Mouse (Mus musculus): ENCODE results near the gene Tspear. TPM values are rescaled to one million over a fixed set of nuclear protein-coding genes. Genes with fewer than 3 reads are reported as not detected.

The Tspear gene
- polyA plus RNA-seq, 1 experiment from 2014 or later: 0.27 TPM

GRCm38 (mm10) chr10:77852559-77852958 is 166.2 kb downstream of the Tspear start, which contains the start of gene Gm10318:
Gene Gm10318 (plus strand): TSS chr10:77852859.

DNA sequence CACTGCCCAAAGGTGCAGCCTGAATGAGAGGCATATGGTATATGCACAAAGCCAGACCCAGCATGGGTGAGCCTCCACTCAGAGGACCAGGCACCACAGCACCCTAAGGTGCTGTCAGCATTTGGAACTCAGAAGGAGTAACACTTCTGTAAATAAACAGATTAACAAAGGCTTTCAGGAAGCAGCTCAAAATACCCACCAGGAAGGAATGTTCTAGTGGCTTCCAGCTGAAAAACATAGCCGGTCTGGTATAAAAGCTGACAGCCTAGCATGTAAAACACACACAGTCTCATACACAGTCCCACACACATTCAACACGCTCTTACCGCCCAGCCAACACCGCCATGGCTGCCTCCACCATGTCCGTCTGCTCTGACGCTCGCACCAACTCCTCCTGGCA is 175.3 kb downstream of the Tspear start, which contains the start of gene Gm3285:
Gene Gm3285, plus strand, starts transcription at position 301 of the 400 bp plus-strand sequence.

DNA sequence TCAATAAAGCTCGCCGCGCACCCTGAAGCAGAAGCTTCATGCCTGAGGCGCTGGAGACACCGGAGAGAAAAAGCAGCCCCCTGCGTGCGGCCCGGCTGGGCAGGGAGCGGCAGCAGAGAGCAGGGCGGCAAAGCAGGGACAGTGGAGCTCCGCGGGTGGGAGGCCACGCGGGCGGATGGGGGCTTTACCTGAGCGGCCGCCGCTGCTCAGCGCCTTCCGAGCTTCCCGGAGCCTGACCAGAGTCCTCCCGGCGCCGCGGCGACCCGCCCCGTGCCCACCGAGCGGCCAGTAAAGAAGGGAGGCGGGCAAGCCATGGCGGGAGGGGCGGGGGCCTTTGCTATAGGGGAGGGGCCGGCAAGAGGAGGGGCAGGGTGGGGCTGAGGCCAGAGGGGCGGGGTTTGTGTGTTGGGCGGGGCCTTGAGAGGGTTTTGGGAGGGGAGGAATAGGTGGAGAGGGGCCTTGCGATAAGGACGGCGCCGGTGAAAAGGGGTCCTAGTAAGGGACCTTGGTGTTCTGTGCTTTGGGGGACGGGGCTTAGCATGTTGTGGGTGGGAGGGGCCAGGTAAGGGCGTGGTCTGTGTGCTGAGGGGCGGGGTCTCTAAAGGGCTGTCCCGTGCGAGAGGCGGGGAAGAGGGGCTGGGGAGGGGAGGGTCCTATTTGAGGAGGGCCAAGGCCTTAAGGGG is 216.0 kb downstream of the Tspear start, which contains the start of gene Lrrc3:
Gene Lrrc3, minus strand, starts transcription at position 326 of the 683 bp plus-strand sequence.

Other genes with a start within 250 kb of the Tspear start
- 18.3 TPM for gene Fam207a, start 170.8 kb upstream of the Tspear start, polyA plus RNA-seq (2014; fragmentation: Illumina TruSeq; extraction: RNeasy Lipid Tissue Mini Kit (QIAGEN cat#74804); ENCODE audit: low read depth, low replicate concordance)
- gene Itgb2, start 156.3 kb upstream of the Tspear start, polyA plus RNA-seq (2014; fragmentation: Illumina TruSeq; extraction: RNeasy Lipid Tissue Mini Kit (QIAGEN cat#74804); ENCODE audit: low read depth, low replicate concordance): 21.2 TPM
- 176 TPM for gene Pttg1ip, start 104.8 kb upstream of the Tspear start, polyA plus RNA-seq (2014; fragmentation: Illumina TruSeq; extraction: RNeasy Lipid Tissue Mini Kit (QIAGEN cat#74804); ENCODE audit: low read depth, low replicate concordance)
- gene Sumo3, start 80.5 kb upstream of the Tspear start, polyA plus RNA-seq (2014; fragmentation: Illumina TruSeq; extraction: RNeasy Lipid Tissue Mini Kit (QIAGEN cat#74804); ENCODE audit: low read depth, low replicate concordance): 138 TPM
- 3.7 TPM for gene Gm49325, start 80.4 kb upstream of the Tspear start, polyA plus RNA-seq (2014; fragmentation: Illumina TruSeq; extraction: RNeasy Lipid Tissue Mini Kit (QIAGEN cat#74804); ENCODE audit: low read depth, low replicate concordance)
- gene Ube2g2, start 64.3 kb upstream of the Tspear start, polyA plus RNA-seq (2014; fragmentation: Illumina TruSeq; extraction: RNeasy Lipid Tissue Mini Kit (QIAGEN cat#74804); ENCODE audit: low read depth, low replicate concordance): 41.8 TPM
- not detected for gene Gm19402, start 4.2 kb downstream of the Tspear start, polyA plus RNA-seq (2014; fragmentation: Illumina TruSeq; extraction: RNeasy Lipid Tissue Mini Kit (QIAGEN cat#74804); ENCODE audit: low read depth, low replicate concordance)
- gene Gm9508, start 10.7 kb downstream of the Tspear start, polyA plus RNA-seq (2014; fragmentation: Illumina TruSeq; extraction: RNeasy Lipid Tissue Mini Kit (QIAGEN cat#74804); ENCODE audit: low read depth, low replicate concordance): not detected
- not detected for gene Gm10272, start 20.1 kb downstream of the Tspear start, polyA plus RNA-seq (2014; fragmentation: Illumina TruSeq; extraction: RNeasy Lipid Tissue Mini Kit (QIAGEN cat#74804); ENCODE audit: low read depth, low replicate concordance)
- gene Gm10024, start 24.9 kb downstream of the Tspear start, polyA plus RNA-seq (2014; fragmentation: Illumina TruSeq; extraction: RNeasy Lipid Tissue Mini Kit (QIAGEN cat#74804); ENCODE audit: low read depth, low replicate concordance): not detected
- not detected for gene Gm10142, start 29.2 kb downstream of the Tspear start, polyA plus RNA-seq (2014; fragmentation: Illumina TruSeq; extraction: RNeasy Lipid Tissue Mini Kit (QIAGEN cat#74804); ENCODE audit: low read depth, low replicate concordance)
- gene Krtap12-1, start 34.0 kb downstream of the Tspear start, polyA plus RNA-seq (2014; fragmentation: Illumina TruSeq; extraction: RNeasy Lipid Tissue Mini Kit (QIAGEN cat#74804); ENCODE audit: low read depth, low replicate concordance): not detected
- not detected for gene Gm10100, start 39.9 kb downstream of the Tspear start, polyA plus RNA-seq (2014; fragmentation: Illumina TruSeq; extraction: RNeasy Lipid Tissue Mini Kit (QIAGEN cat#74804); ENCODE audit: low read depth, low replicate concordance)
- gene Gm18596, start 56.1 kb downstream of the Tspear start, polyA plus RNA-seq (2014; fragmentation: Illumina TruSeq; extraction: RNeasy Lipid Tissue Mini Kit (QIAGEN cat#74804); ENCODE audit: low read depth, low replicate concordance): not detected
- gene Gm9736, start 64.8 kb downstream of the Tspear start, polyA plus RNA-seq (2014; fragmentation: Illumina TruSeq; extraction: RNeasy Lipid Tissue Mini Kit (QIAGEN cat#74804); ENCODE audit: low read depth, low replicate concordance): not detected
- gene Gm3233, start 73.1 kb downstream of the Tspear start, polyA plus RNA-seq (2014; fragmentation: Illumina TruSeq; extraction: RNeasy Lipid Tissue Mini Kit (QIAGEN cat#74804); ENCODE audit: low read depth, low replicate concordance): not detected
- gene Gm3238, start 84.8 kb downstream of the Tspear start, polyA plus RNA-seq (2014; fragmentation: Illumina TruSeq; extraction: RNeasy Lipid Tissue Mini Kit (QIAGEN cat#74804); ENCODE audit: low read depth, low replicate concordance): not detected
- gene Gm7138, start 90.4 kb downstream of the Tspear start, polyA plus RNA-seq (2014; fragmentation: Illumina TruSeq; extraction: RNeasy Lipid Tissue Mini Kit (QIAGEN cat#74804); ENCODE audit: low read depth, low replicate concordance): not detected
- not detected for gene Gm3250, start 96.0 kb downstream of the Tspear start, polyA plus RNA-seq (2014; fragmentation: Illumina TruSeq; extraction: RNeasy Lipid Tissue Mini Kit (QIAGEN cat#74804); ENCODE audit: low read depth, low replicate concordance)
- gene Gm7137, start 101.6 kb downstream of the Tspear start, polyA plus RNA-seq (2014; fragmentation: Illumina TruSeq; extraction: RNeasy Lipid Tissue Mini Kit (QIAGEN cat#74804); ENCODE audit: low read depth, low replicate concordance): not detected
- not detected for gene Gm9639, start 108.5 kb downstream of the Tspear start, polyA plus RNA-seq (2014; fragmentation: Illumina TruSeq; extraction: RNeasy Lipid Tissue Mini Kit (QIAGEN cat#74804); ENCODE audit: low read depth, low replicate concordance)
- not detected for gene Gm19668, start 112.6 kb downstream of the Tspear start, polyA plus RNA-seq (2014; fragmentation: Illumina TruSeq; extraction: RNeasy Lipid Tissue Mini Kit (QIAGEN cat#74804); ENCODE audit: low read depth, low replicate concordance)
- not detected for gene Gm9507, start 125.3 kb downstream of the Tspear start, polyA plus RNA-seq (2014; fragmentation: Illumina TruSeq; extraction: RNeasy Lipid Tissue Mini Kit (QIAGEN cat#74804); ENCODE audit: low read depth, low replicate concordance)
- not detected for gene Gm2696, start 128.1 kb downstream of the Tspear start, polyA plus RNA-seq (2014; fragmentation: Illumina TruSeq; extraction: RNeasy Lipid Tissue Mini Kit (QIAGEN cat#74804); ENCODE audit: low read depth, low replicate concordance)
- not detected for gene Krtap10-4, start 140.5 kb downstream of the Tspear start, polyA plus RNA-seq (2014; fragmentation: Illumina TruSeq; extraction: RNeasy Lipid Tissue Mini Kit (QIAGEN cat#74804); ENCODE audit: low read depth, low replicate concordance)
- gene Krtap10-10, start 149.4 kb downstream of the Tspear start, polyA plus RNA-seq (2014; fragmentation: Illumina TruSeq; extraction: RNeasy Lipid Tissue Mini Kit (QIAGEN cat#74804); ENCODE audit: low read depth, low replicate concordance): not detected
- gene Gm36176, start 160.2 kb downstream of the Tspear start, polyA plus RNA-seq (2014; fragmentation: Illumina TruSeq; extraction: RNeasy Lipid Tissue Mini Kit (QIAGEN cat#74804); ENCODE audit: low read depth, low replicate concordance): not detected
- gene Gm10318, start 166.3 kb downstream of the Tspear start, polyA plus RNA-seq (2014; fragmentation: Illumina TruSeq; extraction: RNeasy Lipid Tissue Mini Kit (QIAGEN cat#74804); ENCODE audit: low read depth, low replicate concordance): not detected
- gene Gm3285, start 175.4 kb downstream of the Tspear start, polyA plus RNA-seq (2014; fragmentation: Illumina TruSeq; extraction: RNeasy Lipid Tissue Mini Kit (QIAGEN cat#74804); ENCODE audit: low read depth, low replicate concordance): not detected
- gene Lrrc3, start 216.0 kb downstream of the Tspear start, polyA plus RNA-seq (2014; fragmentation: Illumina TruSeq; extraction: RNeasy Lipid Tissue Mini Kit (QIAGEN cat#74804); ENCODE audit: low read depth, low replicate concordance): 3.8 TPM